Mouse (Mus musculus) left cerebral cortex, adult 8-10 months (tissue): ENCODE measurements around the gene Gm7534. TPM values are rescaled to one million over a fixed set of nuclear protein-coding genes. Genes with fewer than 3 reads are reported as not detected.
A peak's percentile ranks its signal among the peaks of the same experiment; 100 is the strongest.

Source experiments
- DNase-seq, 2 experiments: peaks; one replicate each; pipeline ENCODE4 v3.0.0; 2022; ENCODE audit warnings: low spot score in 2 of 2
- total RNA-seq, 4 experiments: library from RNA; stranded (reverse); gene quantifications; 2 replicates each; pipeline ENCODE4 v1.2.4; 2022

Gene Gm7534
- total RNA-seq, result not detected

- no peak for DNase-seq
Measured at GRCm38 (mm10) chr4:134202904-134203303, at the start of gene Gm7534. Gene Gm7534, minus strand, starts transcription at chr4:134203004.

- no peak for DNase-seq
Measured at GRCm38 (mm10) chr4:134252131-134252910, 49.5 kb upstream of the Gm7534 start.

DNA sequence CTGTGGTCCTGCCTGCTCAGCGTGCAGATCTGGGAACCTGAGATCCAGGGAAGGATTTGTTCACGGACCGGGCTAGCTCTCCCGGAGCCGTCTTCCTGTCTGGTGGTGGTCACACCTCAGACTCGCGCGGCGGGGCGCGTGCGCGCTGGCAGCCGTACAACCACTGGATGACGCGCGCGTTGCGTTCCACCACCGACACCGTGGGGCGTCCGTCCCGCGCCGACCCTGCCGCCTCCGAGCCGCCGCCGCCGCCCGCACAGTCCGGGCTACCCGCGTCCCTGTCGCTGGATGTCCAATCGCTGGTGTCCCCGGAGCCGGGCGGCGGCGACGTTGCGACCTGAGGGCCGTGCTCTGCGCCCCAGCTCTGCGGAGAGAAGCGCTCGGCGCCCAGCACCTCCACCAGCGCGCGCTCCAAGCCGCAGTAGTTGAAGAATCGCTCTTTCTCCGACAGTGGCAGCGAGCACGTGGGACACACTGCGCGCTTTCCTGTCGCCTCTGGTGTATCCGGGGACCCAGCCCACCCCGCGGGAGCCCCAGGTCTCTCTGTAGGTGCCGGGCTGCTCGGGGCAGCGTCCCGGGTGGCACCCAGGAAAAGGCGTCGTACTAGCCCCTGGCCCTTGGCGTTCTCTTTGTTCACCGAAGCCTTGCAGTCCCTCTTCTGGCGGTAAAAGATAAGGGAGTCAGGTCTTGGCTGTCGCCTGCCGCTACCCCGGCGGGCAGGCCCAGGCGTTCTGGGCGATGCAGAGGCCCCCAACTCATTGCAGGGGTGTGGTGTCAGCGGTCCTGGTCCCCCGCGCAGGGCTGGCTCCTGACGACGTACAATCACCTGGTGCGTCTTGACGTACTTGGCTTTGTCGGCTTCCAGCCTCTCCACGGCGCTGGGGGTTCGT, 48.7 kb upstream of the Gm7534 start:
- DNase-seq, result peak in 1 of 2 experiments; percentile 32

- no peak for DNase-seq
Measured at GRCm38 (mm10) chr4:134250930-134251240, 48.1 kb upstream of the Gm7534 start.

DNA sequence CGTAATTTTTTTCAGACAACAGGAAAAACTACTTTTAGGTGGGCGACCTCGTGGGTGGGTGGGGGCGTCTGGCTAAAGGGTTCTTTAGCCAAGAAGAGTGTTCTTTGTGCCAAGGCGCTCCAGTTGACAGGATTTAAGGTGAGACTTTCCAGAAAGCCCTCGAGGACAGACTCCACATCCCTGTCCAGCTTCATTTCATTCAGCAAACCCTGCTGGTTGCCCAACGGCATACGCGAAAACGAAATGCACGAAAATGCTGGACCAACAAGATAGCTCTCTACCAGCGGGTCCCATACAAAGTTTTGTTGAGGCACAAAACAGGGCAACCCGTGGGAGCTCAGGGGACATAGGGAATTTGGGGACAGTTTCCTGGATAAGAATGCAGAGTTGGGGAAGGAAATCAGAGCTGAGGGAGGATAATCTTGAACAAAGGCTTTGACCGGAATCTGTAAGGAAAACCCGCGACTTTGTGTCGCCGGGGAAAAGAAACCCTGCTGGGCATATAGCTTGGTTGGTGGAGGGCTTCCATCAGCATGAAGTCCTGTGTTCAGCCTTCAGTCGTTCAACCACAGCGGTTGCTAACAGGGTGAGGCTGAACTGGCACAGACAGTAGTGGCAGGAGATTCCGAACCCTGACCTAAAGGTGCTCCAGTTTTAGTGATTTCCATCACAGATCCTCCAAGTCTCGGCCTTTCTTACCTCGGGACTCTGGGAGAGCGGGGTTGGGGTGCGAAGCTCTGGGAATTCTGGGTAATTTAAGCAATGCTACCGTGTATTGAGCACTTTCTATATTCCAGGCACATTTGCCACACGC, 47.5 kb upstream of the Gm7534 start:
- DNase-seq, result no peak

DNA sequence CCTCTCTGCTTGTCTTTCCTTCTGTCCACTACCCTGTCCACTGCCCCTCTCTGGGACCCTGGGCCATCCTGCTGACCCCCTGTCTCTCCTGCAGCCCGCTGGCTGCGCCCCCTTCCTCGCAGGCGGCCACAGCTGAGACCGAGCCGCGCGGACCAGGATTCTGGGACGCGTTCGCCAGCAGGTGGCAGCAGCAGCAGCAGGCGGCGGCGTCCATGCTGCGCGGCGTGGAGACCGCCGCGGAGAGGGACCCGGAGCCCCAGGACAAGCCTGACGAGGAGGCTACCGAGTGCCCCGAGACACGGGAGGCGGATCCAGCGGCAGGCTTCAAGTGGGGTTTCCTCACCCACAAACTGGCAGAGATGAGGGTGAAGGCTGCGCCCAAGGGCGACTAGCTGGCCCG, 46.8 kb upstream of the Gm7534 start:
- DNase-seq, result peak in 1 of 2 experiments; percentile 50

- DNase-seq, result no peak
Measured at GRCm38 (mm10) chr4:134246719-134247258, 44.0 kb upstream of the Gm7534 start, which contains the start of gene Gm30191. Gene Gm30191, plus strand, starts transcription at chr4:134246935.

GRCm38 (mm10) chr4:134246256-134246655, 43.5 kb upstream of the Gm7534 start:
- no peak for DNase-seq

GRCm38 (mm10) chr4:134245148-134245843, 42.5 kb upstream of the Gm7534 start, which contains the start of gene Zfp593:
Gene Zfp593, minus strand, starts transcription at chr4:134245592.
- peak; percentile 91 to 92 for DNase-seq

- DNase-seq, result no peak
Measured at GRCm38 (mm10) chr4:134243516-134244250, 40.9 kb upstream of the Gm7534 start, which contains the start of gene E130218I03Rik. Gene E130218I03Rik, plus strand, starts transcription at chr4:134243662.

DNA sequence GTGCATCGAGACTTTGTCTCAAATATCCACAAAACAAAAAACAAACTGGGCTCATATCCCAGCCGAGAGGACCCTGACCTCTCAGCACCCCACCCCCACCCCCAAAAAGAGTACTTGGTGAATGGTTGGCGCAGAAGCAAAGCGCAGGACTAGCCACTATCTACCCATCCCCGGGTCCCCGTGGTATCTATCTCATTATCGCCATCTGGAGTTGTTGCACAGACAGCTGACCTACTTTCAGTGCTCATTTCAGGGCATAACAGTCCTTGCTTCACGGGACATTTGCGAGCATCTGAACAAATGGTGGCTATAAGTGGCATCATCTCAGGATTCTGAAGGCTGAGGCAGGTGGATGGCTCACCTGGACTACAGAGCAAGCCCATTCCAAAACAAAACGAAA, 35.9 kb upstream of the Gm7534 start:
- no peak for DNase-seq

DNA sequence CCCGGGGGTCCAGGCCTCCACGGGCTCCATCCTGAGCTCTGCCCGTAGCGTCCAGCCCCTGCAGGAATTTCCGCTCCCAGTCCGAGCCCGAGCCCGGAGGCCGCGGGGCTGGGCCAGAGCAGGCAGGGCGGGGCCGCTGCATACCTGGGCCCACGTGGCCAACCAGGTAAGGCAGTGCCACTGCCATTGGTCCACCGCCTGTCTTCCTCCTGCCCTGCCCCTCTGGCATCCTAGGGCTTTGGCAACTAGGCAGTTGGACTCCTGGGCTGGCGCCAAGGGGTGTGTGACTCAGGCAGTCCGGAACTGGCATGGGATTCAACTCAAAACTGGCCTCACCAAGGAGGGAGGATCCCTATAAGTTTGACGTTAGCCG, 35.5 kb upstream of the Gm7534 start, which contains the start of gene Cnksr1:
Gene Cnksr1, minus strand, starts transcription at position 121 of the 373 bp plus-strand sequence.
- DNase-seq, result no peak

DNA sequence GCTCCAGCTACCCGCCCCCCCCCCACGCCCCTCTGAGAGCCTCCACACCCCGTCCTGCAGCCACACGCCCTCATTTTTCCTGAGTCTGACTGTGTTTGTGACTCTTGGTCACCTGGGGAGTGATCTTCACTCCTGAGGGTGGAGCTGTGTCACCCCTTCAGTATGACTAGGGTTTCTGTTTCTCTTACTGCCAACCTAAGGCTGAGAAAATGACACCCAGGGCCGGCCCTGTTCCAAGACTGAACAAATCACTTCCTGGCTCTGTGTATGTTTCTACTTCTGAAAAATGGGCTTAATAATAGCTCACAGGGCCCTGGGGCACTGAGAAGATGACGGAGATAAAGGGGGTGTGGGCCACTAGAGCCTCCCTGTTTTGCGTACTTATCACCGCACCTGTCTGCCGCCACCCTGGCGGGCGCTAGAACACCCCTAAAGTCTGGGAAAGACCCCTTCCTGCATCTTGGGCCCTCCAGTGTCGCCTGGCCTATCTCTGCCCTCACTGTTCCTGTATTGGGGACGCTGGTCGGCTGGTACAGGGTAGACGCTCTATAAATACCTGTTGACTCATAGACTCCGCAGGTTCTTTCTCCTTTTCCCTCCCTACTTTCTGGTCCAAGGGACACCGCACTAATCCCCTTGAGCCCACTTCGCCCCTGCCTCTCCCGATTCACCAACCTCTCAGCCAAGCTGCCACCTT, 34.9 kb upstream of the Gm7534 start:
- DNase-seq, result no peak

- DNase-seq, result no peak
Measured at GRCm38 (mm10) chr4:134234876-134235275, 32.1 kb upstream of the Gm7534 start.

- no peak for DNase-seq
Measured at GRCm38 (mm10) chr4:134230431-134230830, 27.6 kb upstream of the Gm7534 start.

GRCm38 (mm10) chr4:134227194-134227593, 24.4 kb upstream of the Gm7534 start, which contains the start of gene Catsper4:
Gene Catsper4, minus strand, starts transcription at chr4:134227383.
- DNase-seq, result no peak

- DNase-seq, result no peak
Measured at GRCm38 (mm10) chr4:134222793-134223600, 20.2 kb upstream of the Gm7534 start.

GRCm38 (mm10) chr4:134206488-134207053, 3.8 kb upstream of the Gm7534 start:
- no peak for DNase-seq
